Mouse (Mus musculus) heart, postnatal 0 days (tissue): Measurements from ENCODE around the gene Il25. TPM values are rescaled to one million over a fixed set of nuclear protein-coding genes. Genes with fewer than 3 reads are reported as not detected.

Experiments
- ATAC-seq: fragments of 200-750 bp; cut with Nextera tagmentation; 2 replicates; pipeline ENCODE4 v1.8.0; 2017; ENCODE audit warnings: low read depth, moderate number of reproducible peaks, moderate library complexity; ENCODE audit not compliant: insufficient read depth
- DNase-seq: peaks from one replicate; pipeline ENCODE4 v3.0.0-alpha.2; 2016; ENCODE audit warnings: low spot score
- H3K27ac ChIP-seq: fragments of 300-500 bp; sonication (generic); 2 replicates; pipeline ENCODE4 v1.5.1; 2014; ENCODE audit warnings: low read depth, mild to moderate bottlenecking
- H3K27me3 ChIP-seq: fragments of 300-500 bp; sonication (generic); 2 replicates; pipeline ENCODE4 v1.6.1; 2014; ENCODE audit warnings: low read length, mixed read lengths; ENCODE audit not compliant: control insufficient read depth, insufficient read depth
- H3K36me3 ChIP-seq: fragments of 300-500 bp; sonication (generic); replicated peaks from 2 replicates; pipeline ENCODE4 v1.6.1; 2014; ENCODE audit warnings: low read length, mixed read lengths; ENCODE audit not compliant: control insufficient read depth, insufficient read depth
- H3K4me1 ChIP-seq: fragments of 300-500 bp; sonication (generic); 2 replicates; pipeline ENCODE4 v1.6.1; 2014; ENCODE audit warnings: antibody characterized with exemption; ENCODE audit not compliant: control insufficient read depth, insufficient read depth
- H3K4me2 ChIP-seq: fragments of 300-500 bp; sonication (generic); 2 replicates; pipeline ENCODE4 v1.6.1; 2014; ENCODE audit warnings: low read depth, mild to moderate bottlenecking, low read length, moderate library complexity
- H3K4me3 ChIP-seq: fragments of 300-500 bp; sonication (generic); 2 replicates; pipeline ENCODE4 v1.5.1; 2014; ENCODE audit warnings: low read depth, low read length
- H3K9ac ChIP-seq: fragments of 300-500 bp; sonication (generic); replicated peaks from 2 replicates; pipeline ENCODE4 v1.6.1; 2014; ENCODE audit warnings: low read depth, low read length, mixed read lengths
- H3K9me3 ChIP-seq: fragments of 300-500 bp; sonication (generic); replicated peaks from 2 replicates; pipeline ENCODE4 v1.6.1; 2016; ENCODE audit warnings: low read length; ENCODE audit not compliant: control insufficient read depth
- CTCF ChIP-seq: IDR thresholded peaks from 2 replicates; pipeline ENCODE4 v1.5.1; 2016; ENCODE audit warnings: antibody characterized with exemption, control low read depth, low read depth
- EP300 ChIP-seq: IDR thresholded peaks from 2 replicates; pipeline ENCODE4 v1.6.1; 2016; ENCODE audit warnings: antibody characterized with exemption, low read depth
- WGBS: fragments of 180-500 bp; shearing (Covaris S2); extraction: QIAGEN DNeasy Blood & Tissue Kit; methylation state at CpG from one replicate; pipeline ENCODE4 v1.1.7; 2014; 5-methylcytosine and 5-hydroxymethylcytosine counted together
- polyA plus RNA-seq: library from polyadenylated mRNA; unstranded; fragments of >200 nt; fragmentation: Nextera tagmentation; extraction: Ambion mirVana; gene quantifications from 2 replicates; pipeline ENCODE4 v1.2.1, GENCODE M21; 2015
- total RNA-seq: library from RNA; depleted of rRNA; stranded (reverse); fragments of >200 nt; gene quantifications from 2 replicates; pipeline ENCODE4 v1.2.3, GENCODE M21; 2014; ENCODE audit warnings: low replicate concordance

The Il25 gene
- total and polyA plus RNA-seq, 2 experiments from 2014 or later = 0.11 TPM; not detected in 1

- H3K9ac ChIP-seq = no peak overlapping the region
- H3K27me3 ChIP-seq = no peaks in the 10 kb centered on the region
- TF ChIP-seq EP300 (no peak), CTCF (no peak)
- no peak overlapping the region for H3K27ac ChIP-seq
- no peak for DNase-seq
- no peak overlapping the region for H3K4me3 ChIP-seq
- H3K36me3 ChIP-seq = peaks cover 9% of the 10 kb centered on the region; the same call in 1 of the 2 replicates
- H3K4me1 ChIP-seq = peaks cover 6% of the 10 kb centered on the region
- no peaks in the 10 kb centered on the region for H3K9me3 ChIP-seq
- no peak overlapping the region for H3K4me2 ChIP-seq
- 77% methylated on average over 7 of the region's 7 CpGs for WGBS
- no peak for ATAC-seq
Measured at GRCm38 (mm10) chr14:54908682-54909081, 23.8 kb upstream of the Il25 start.

GRCm38 (mm10) chr14:54912109-54912850, 20.2 kb upstream of the Il25 start:
- no peak for TF ChIP-seq EP300
- TF ChIP-seq CTCF = no peak
- Histone ChIP-seq H3K27ac (no peak overlapping the region; the same call in 1 of the 2 replicates), H3K9ac (peak overlapping the region; percentile 76), H3K4me2 (peak overlapping the region; percentile 99), H3K9me3 (no peaks in the 10 kb centered on the region), H3K4me1 (peaks cover 6% of the 10 kb centered on the region), H3K4me3 (peak overlapping the region; percentile 84), H3K27me3 (no peaks in the 10 kb centered on the region), H3K36me3 (peaks cover 14% of the 10 kb centered on the region; the same call in 1 of the 2 replicates)
- peak; percentile 56 for ATAC-seq
- WGBS = 4% methylated on average over 55 of the region's 69 CpGs
- no peak for DNase-seq

- Histone ChIP-seq H3K27me3 (no peaks in the 10 kb centered on the region), H3K4me2 (peak within 1 kb of the TSS; percentile 99), H3K27ac (no peak within 1 kb of the TSS; the same call in 1 of the 2 replicates), H3K9me3 (no peaks in the 10 kb centered on the region), H3K4me3 (peak within 1 kb of the TSS; percentile 84), H3K9ac (peak within 1 kb of the TSS; percentile 76), H3K4me1 (peaks cover 6% of the 10 kb centered on the region), H3K36me3 (0 out of 2 replicates have a peak, but pooled peaks cover 12% of the 10 kb centered on the region)
- peak; percentile 88 for ATAC-seq
- 1% methylated on average over 27 of the region's 28 CpGs for WGBS
- peak; percentile 71 for DNase-seq
- TF ChIP-seq EP300 (no peak), CTCF (no peak)
Measured at GRCm38 (mm10) chr14:54912886-54913285, 19.6 kb upstream of the Il25 start, which contains the start of gene Slc22a17. Slc22a17 (minus strand) TSS chr14:54913132.

- Histone ChIP-seq H3K27ac (no peak overlapping the region), H3K4me1 (peaks cover 6% of the 10 kb centered on the region), H3K4me2 (peak overlapping the region; percentile 99), H3K4me3 (peak overlapping the region; percentile 84), H3K9me3 (no peaks in the 10 kb centered on the region), H3K9ac (peak overlapping the region; percentile 76; the same call in 1 of the 2 replicates), H3K27me3 (no peaks in the 10 kb centered on the region), H3K36me3 (0 out of 2 replicates have a peak, but pooled peaks cover 12% of the 10 kb centered on the region)
- ATAC-seq (0 out of 2 replicates have a peak, but pooled peaks have one; percentile 0), DNase-seq (no peak)
- 20% methylated on average over 10 of the region's 10 CpGs for WGBS
- no peak for TF ChIP-seq CTCF
- TF ChIP-seq EP300 = no peak
Measured at GRCm38 (mm10) chr14:54913343-54913742, 19.2 kb upstream of the Il25 start.

- H3K4me3 ChIP-seq = no peak overlapping the region
- no peak overlapping the region for H3K27ac ChIP-seq
- TF ChIP-seq CTCF (no peak), EP300 (no peak)
- H3K9ac ChIP-seq = no peak overlapping the region
- H3K36me3 ChIP-seq = 0 out of 2 replicates have a peak, but pooled peaks cover 12% of the 10 kb centered on the region
- 81% methylated on average over 16 of the region's 16 CpGs for WGBS
- no peaks in the 10 kb centered on the region for H3K27me3 ChIP-seq
- H3K4me2 ChIP-seq = no peak overlapping the region
- ATAC-seq (no peak), DNase-seq (no peak)
- H3K9me3 ChIP-seq = no peaks in the 10 kb centered on the region
- H3K4me1 ChIP-seq = peaks cover 3% of the 10 kb centered on the region; the same call in 1 of the 2 replicates
Measured at GRCm38 (mm10) chr14:54920076-54920685, 12.3 kb upstream of the Il25 start.
